Mouse (Mus musculus): ENCODE measurements at regions not wholly inside any gene's neighbourhood (a gene's known extent, or its start where the extent isn't known, plus 50 kb on each side); places are given as distances from the start of the nearest gene placed in this dataset.

GRCm38 (mm10) chr12:15698829-15699228, 117.9 kb downstream of the Trib2 start:
- no peak for TF ChIP-seq CTCF (IDR thresholded peaks at IDR 0.05)
- intact Hi-C loops (cut with DNase I) = no loop called here
- no peak overlapping the region for H3K4me3 ChIP-seq
- DNase-seq = peak; percentile 51
- peak overlapping the region; percentile 82 for H3K27ac ChIP-seq

GRCm38 (mm10) chr12:15698042-15698771, 118.5 kb downstream of the Trib2 start:
- intact Hi-C loops (cut with DNase I) = no loop called here
- H3K27ac ChIP-seq = peak overlapping the region; percentile 82

GRCm38 (mm10) chr12:15688342-15688741, 128.4 kb downstream of the Trib2 start:
- H3K4me3 ChIP-seq = no peak overlapping the region
- DNase-seq = no peak
- TF ChIP-seq CTCF (IDR thresholded peaks at IDR 0.05) = no peak
- intact Hi-C loops (cut with DNase I) = no loop called here
- H3K27ac ChIP-seq = no peak overlapping the region

More at GRCm38 (mm10) chr12:15698042-15698771, 118.5 kb downstream of the Trib2 start:
- H3K4me3 ChIP-seq = no peak overlapping the region
- no peak for TF ChIP-seq CTCF (IDR thresholded peaks at IDR 0.05)
- DNase-seq = peak; percentile 45

- no peak for DNase-seq
- intact Hi-C loops (cut with DNase I) = no loop called here
- Histone ChIP-seq H3K4me3 (no peak overlapping the region), H3K27ac (no peak overlapping the region)
- no peak for TF ChIP-seq CTCF (IDR thresholded peaks at IDR 0.05)
Measured at GRCm38 (mm10) chr12:15684311-15684710, 132.4 kb downstream of the Trib2 start.

- no peak for TF ChIP-seq CTCF (IDR thresholded peaks at IDR 0.05)
- intact Hi-C loops (cut with DNase I) = no loop called here
- no peak overlapping the region for H3K27ac ChIP-seq
- no peak overlapping the region for H3K4me3 ChIP-seq
- no peak for DNase-seq
Measured at GRCm38 (mm10) chr12:15681678-15682355, 134.9 kb downstream of the Trib2 start.

GRCm38 (mm10) chr12:15676127-15676526, 140.6 kb downstream of the Trib2 start:
- Histone ChIP-seq H3K4me3 (no peak overlapping the region), H3K27ac (no peak overlapping the region)
- no peak for DNase-seq
- intact Hi-C loops (cut with DNase I) = no loop called here
- no peak for TF ChIP-seq CTCF (IDR thresholded peaks at IDR 0.05)

- H3K4me3 ChIP-seq = no peak overlapping the region
- no peak for DNase-seq
- intact Hi-C loops (cut with DNase I) = no loop called here
- no peak for TF ChIP-seq CTCF (IDR thresholded peaks at IDR 0.05)
- no peak overlapping the region for H3K27ac ChIP-seq
Measured at GRCm38 (mm10) chr12:15659755-15660154, 157.0 kb downstream of the Trib2 start.

- intact Hi-C loops (cut with DNase I) = no loop called here
- TF ChIP-seq CTCF (IDR thresholded peaks at IDR 0.05) = no peak
Measured at GRCm38 (mm10) chr12:15659332-15659731, 157.4 kb downstream of the Trib2 start.

GRCm38 (mm10) chr12:15657748-15658251, 158.9 kb downstream of the Trib2 start:
- intact Hi-C loops (cut with DNase I) = no loop called here
- no peak for TF ChIP-seq CTCF (IDR thresholded peaks at IDR 0.05)
- no peak for DNase-seq
- Histone ChIP-seq H3K27ac (no peak overlapping the region), H3K4me3 (no peak overlapping the region)

More at GRCm38 (mm10) chr12:15659332-15659731, 157.4 kb downstream of the Trib2 start:
- no peak overlapping the region for H3K4me3 ChIP-seq
- H3K27ac ChIP-seq = no peak overlapping the region
- DNase-seq = no peak

- Histone ChIP-seq H3K27ac (no peak overlapping the region; the same call in 1 of the 2 replicates), H3K4me3 (no peak overlapping the region)
- intact Hi-C loops (cut with DNase I) = loop anchor here (5.0 kb wide), 1 partner anchor 158 kb away; no protein-coding TSS in a partner anchor
- peak; percentile 22 for DNase-seq
- no peak for TF ChIP-seq CTCF (IDR thresholded peaks at IDR 0.05)
Measured at GRCm38 (mm10) chr12:15654585-15654984, 162.1 kb downstream of the Trib2 start.

GRCm38 (mm10) chr12:15653357-15653763, 163.4 kb downstream of the Trib2 start:
- no peak for TF ChIP-seq CTCF (IDR thresholded peaks at IDR 0.05)
- peak overlapping the region; percentile 54 for H3K27ac ChIP-seq
- peak; percentile 83 for DNase-seq
- peak overlapping the region; percentile 16 for H3K4me3 ChIP-seq
- intact Hi-C loops (cut with DNase I) = loop anchor here (5.0 kb wide), 1 partner anchor 159 kb away; no protein-coding TSS in a partner anchor

- no peak overlapping the region for H3K4me3 ChIP-seq
- no peak for DNase-seq
- no peak overlapping the region for H3K27ac ChIP-seq
- intact Hi-C loops (cut with DNase I) = loop anchor here (5.0 kb wide), 1 partner anchor 161 kb away; no protein-coding TSS in a partner anchor
- TF ChIP-seq CTCF (IDR thresholded peaks at IDR 0.05) = no peak
Measured at GRCm38 (mm10) chr12:15651293-15651692, 165.4 kb downstream of the Trib2 start.

GRCm38 (mm10) chr12:15649906-15650305, 166.8 kb downstream of the Trib2 start:
- TF ChIP-seq CTCF (IDR thresholded peaks at IDR 0.05) = no peak
- Histone ChIP-seq H3K27ac (peak overlapping the region; percentile 5; the same call in 1 of the 2 replicates), H3K4me3 (no peak overlapping the region)
- peak; percentile 19 for DNase-seq
- intact Hi-C loops (cut with DNase I) = loop anchor here (5.0 kb wide), 1 partner anchor 162 kb away; no protein-coding TSS in a partner anchor
